Mouse (Mus musculus): ENCODE measurements at regions not wholly inside any gene's neighbourhood (a gene's known extent, or its start where the extent isn't known, plus 50 kb on each side); places are given as distances from the start of the nearest gene placed in this dataset.

GRCm38 (mm10) chr2:173368899-173369298 is 92.6 kb upstream of the Pmepa1 start:
- DNase-seq: no peak

GRCm38 (mm10) chr2:173376926-173377325 is 100.6 kb upstream of the Pmepa1 start:
- DNase-seq: no peak

- DNase-seq: no peak
Measured at GRCm38 (mm10) chr2:173377497-173378257, 101.3 kb upstream of the Pmepa1 start.

- no peak for DNase-seq
Measured at GRCm38 (mm10) chr2:173379736-173380135, 103.4 kb upstream of the Pmepa1 start.

- no peak for DNase-seq
Measured at GRCm38 (mm10) chr2:173380341-173380761, 104.0 kb upstream of the Pmepa1 start.

GRCm38 (mm10) chr2:173382176-173382813 is 106.0 kb upstream of the Pmepa1 start:
- DNase-seq: no peak

GRCm38 (mm10) chr2:173384935-173385586 is 108.7 kb upstream of the Pmepa1 start:
- DNase-seq: no peak

- peak; percentile 30 for DNase-seq
Measured at GRCm38 (mm10) chr2:173385722-173386141, 109.4 kb upstream of the Pmepa1 start.

- no peak for DNase-seq
Measured at GRCm38 (mm10) chr2:173388140-173388539, 111.8 kb upstream of the Pmepa1 start.

- DNase-seq: no peak
Measured at GRCm38 (mm10) chr2:173392557-173393323, 116.4 kb upstream of the Pmepa1 start.

- no peak for DNase-seq
Measured at GRCm38 (mm10) chr2:173393324-173393592, 116.9 kb upstream of the Pmepa1 start.

- DNase-seq: no peak
Measured at GRCm38 (mm10) chr2:173395526-173395925, 119.2 kb upstream of the Pmepa1 start.

GRCm38 (mm10) chr2:173397846-173398331 is 121.6 kb upstream of the Pmepa1 start:
- DNase-seq: no peak

- DNase-seq: peak; percentile 36
Measured at GRCm38 (mm10) chr2:173405629-173406028, 116.8 kb upstream of the 1700021F07Rik start.

GRCm38 (mm10) chr2:173406344-173407094 is 115.9 kb upstream of the 1700021F07Rik start:
- no peak for DNase-seq

- DNase-seq: no peak
Measured at GRCm38 (mm10) chr2:173407133-173407532, 115.3 kb upstream of the 1700021F07Rik start.

- DNase-seq: no peak
Measured at GRCm38 (mm10) chr2:173408681-173409081, 113.7 kb upstream of the 1700021F07Rik start.

- DNase-seq: no peak
Measured at GRCm38 (mm10) chr2:173409433-173409832, 113.0 kb upstream of the 1700021F07Rik start.

- DNase-seq: peak; percentile 60
Measured at GRCm38 (mm10) chr2:173413906-173414656, 108.3 kb upstream of the 1700021F07Rik start.

- DNase-seq: no peak
Measured at GRCm38 (mm10) chr2:173415429-173415828, 107.0 kb upstream of the 1700021F07Rik start.

GRCm38 (mm10) chr2:173416921-173417320 is 105.5 kb upstream of the 1700021F07Rik start:
- no peak for DNase-seq

Data from gastrocnemius, postnatal 10 days (tissue).